Comparison of ENCODE assay signal across 12 mouse cellular contexts in genomic region chr9:98710155-98710710, GRCm38 (mm10).
"Had no signal": no experiment of that assay in that cellular context is flagged by ENCODE, and none has a peak within 500 bp of the region (broad histone marks: within the 10 kb centered on the region; RNA-seq: fewer than 3 reads in every experiment).

No protein-coding gene starts in this region.

- H3K27me3 ChIP-seq: liver, embryonic 15.5 days; midbrain, embryonic 13.5 days; stomach, embryonic 15.5 days had no signal

- H3K4me2 ChIP-seq: liver, embryonic 15.5 days; midbrain, embryonic 13.5 days; stomach, embryonic 15.5 days had no signal

- H3K4me3 ChIP-seq: layer of hippocampus, adult 2 months; left cerebral cortex, adult 2 months; liver, embryonic 15.5 days; midbrain, embryonic 13.5 days; stomach, embryonic 15.5 days had no signal

- H3K27ac ChIP-seq: layer of hippocampus, adult 2 months; left cerebral cortex, adult 2 months; liver, embryonic 15.5 days; midbrain, embryonic 13.5 days; stomach, embryonic 15.5 days had no signal

- H3K9me3 ChIP-seq: liver, embryonic 15.5 days; midbrain, embryonic 13.5 days; stomach, embryonic 15.5 days had no signal

- H3K36me3 ChIP-seq: liver, embryonic 15.5 days; midbrain, embryonic 13.5 days; stomach, embryonic 15.5 days had no signal

- ATAC-seq: lung, postnatal 0 days; midbrain, embryonic 13.5 days had no signal

- H3K9ac ChIP-seq: liver, embryonic 15.5 days; midbrain, embryonic 13.5 days; stomach, embryonic 15.5 days had no signal

- H3K4me1 ChIP-seq: liver, embryonic 15.5 days; midbrain, embryonic 13.5 days; stomach, embryonic 15.5 days had no signal

- DNase-seq: kidney, adult 18-20 months; kidney, postnatal 10 days; kidney, postnatal 4 days; lung, adult 2 months; lung, postnatal 36 days; right cerebral cortex, postnatal 14 days had no signal
